Mouse (Mus musculus) Muller cell, postnatal 12 days (primary cell): ENCODE data around the gene Gm7247.
"Not testable (repeated sequence)": the region's sequence is repeated elsewhere in the genome, so short reads cannot be mapped to it uniquely, and the experiment has no call there.

Experiments used
- DNase-seq: peaks from one replicate; pipeline ENCODE4 v3.0.0-alpha.2; 2015; ENCODE audit errors: inconsistent ontology term

Gene Gm7247

DNA sequence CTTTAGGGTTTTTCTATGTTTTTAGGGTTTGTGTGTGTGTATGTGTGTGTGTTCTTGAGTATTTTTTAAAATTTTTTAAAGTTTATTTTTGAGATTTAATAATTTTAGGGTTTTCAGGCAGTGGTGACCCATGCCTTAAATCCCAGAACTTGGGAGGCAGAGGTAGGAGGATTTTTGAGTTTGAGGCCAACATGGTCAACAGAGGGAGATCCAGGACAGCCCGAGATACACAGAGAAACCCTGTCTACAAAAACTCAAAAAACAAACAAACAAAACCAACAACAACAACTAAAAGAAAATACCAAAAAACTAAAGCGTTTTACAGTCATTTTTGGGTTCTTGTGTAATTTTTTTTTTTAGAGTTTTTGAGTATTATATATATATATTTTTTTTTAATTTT, 134.2 kb downstream of the Gm7247 start:
- no peak for DNase-seq

DNA sequence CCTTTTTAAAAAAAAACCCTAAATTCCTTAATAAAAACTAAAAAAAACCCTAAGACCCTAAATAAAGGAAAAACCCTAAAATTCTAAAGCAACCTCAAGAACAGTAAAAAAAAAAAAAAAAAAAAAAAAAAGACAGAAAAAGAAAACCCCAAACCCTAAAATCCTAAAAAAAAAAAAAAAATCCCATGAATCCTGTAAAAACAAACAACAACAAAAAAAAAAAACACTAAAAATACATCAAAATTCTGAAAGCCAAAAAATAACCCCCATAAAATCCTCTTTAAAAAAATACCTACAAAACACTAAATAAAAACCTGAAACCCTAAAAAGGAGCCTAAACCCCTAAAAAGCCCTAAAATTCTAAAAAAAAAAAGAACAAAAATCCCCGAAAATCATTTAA, 135.4 kb downstream of the Gm7247 start:
- no peak for DNase-seq

DNA sequence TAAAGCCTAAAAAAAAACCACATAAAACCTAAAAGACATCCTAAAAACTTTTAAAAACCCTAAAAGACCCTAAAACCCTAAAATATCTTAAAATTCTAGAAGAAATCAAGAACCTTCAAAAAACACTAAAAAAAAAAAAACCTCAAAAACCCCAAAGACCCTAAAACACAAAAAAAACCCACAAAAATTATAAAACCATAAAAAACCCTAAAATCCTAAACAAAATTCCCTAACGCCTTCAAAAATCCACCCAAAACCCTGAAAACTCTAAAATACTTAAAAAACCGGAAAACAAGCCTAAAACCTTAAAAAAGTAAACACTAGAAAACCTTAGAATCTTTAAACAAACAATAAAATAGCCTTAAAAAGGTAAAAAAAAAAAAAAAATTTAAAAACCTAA, 136.4 kb downstream of the Gm7247 start:
- DNase-seq: no peak

DNA sequence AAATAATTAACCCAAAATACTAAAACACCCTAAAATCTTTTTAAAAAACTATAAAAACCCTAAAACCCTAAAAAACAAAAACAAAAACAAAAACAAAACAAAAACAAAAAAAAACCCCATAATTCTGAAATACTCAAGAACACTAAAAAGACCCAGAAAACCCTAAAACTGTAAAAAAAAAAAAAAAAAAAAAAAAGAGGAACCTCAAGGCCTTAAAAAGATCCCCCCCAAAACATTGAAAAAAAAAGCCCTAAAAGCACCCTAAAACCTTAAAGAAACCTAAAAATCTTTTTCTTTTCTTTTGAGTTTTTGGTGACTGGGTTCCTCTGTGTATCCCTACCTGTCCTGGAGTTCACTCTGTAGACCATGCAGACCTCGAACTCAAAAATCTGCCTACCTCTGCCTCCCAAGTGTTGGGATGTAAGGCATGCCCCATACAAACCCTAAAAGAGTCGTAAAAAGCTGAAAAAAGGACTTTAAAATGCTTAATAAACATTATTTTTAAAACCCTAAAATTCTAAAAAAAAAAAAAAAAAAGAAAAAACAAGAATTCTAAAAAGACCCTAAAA, 138.2 kb downstream of the Gm7247 start:
- DNase-seq: no peak

DNA sequence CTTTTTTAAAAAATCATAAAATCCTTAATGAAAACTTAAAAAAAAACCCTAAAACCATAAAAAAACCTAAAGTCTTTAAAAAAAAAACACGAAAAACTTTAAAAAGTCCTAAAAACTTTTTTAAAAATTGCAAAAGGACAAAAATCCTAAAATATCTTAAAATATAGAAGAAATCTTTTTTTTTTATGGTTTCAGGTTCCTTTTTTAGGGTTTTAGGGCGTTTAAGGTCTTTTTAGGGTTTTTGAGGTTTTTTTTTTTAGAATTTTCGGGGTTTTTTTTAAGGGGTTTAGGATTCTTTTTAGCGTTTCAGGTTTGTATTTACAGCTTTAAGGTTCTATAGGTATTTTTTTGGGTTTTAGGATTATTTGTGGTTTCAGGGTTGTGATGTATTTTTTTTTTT, 138.9 kb downstream of the Gm7247 start:
- DNase-seq: no peak

DNA sequence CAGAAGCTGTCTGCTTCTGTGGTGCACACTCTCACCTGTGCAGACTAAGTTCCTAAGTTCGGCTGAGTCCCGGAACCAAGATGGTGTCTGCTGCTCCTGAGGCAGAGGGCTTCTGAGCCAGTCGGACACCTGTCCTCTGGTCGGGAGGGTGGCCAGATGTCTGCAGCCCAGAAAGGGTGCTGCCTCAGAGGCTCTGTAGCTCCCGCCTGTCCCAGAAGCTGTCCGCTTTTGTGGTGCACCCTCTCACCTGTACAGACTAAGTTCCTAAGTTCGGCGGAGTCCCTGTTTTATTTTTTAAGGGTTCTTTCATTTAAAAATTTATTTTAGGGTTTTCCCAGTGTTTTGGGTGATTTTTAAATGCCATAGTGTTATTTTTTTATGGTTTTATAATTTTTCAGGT, 145.9 kb downstream of the Gm7247 start:
- no peak for DNase-seq

DNA sequence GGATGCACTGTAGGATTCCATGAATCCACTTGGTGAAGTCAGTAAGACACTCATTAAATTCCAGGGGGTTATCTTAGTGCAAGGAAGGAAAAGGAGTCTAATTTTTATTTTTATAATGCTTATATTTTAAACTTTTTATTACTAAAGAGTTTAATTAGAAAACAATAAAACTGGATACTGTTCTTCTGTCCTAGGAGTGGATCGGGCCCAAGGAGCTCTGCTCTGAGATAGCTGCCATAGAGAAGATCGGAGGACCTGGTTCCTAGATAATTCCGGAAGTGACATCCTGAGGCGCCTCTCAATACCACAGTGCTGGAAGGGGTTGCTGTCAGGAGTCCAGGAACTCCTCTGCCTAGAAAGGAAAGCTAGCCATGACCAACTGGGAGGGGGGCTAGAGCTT, 190.9 kb downstream of the Gm7247 start, which contains the start of gene Gm5622:
TSS of gene Gm5622 (plus strand) at position 301 of the 400 bp plus-strand sequence.
- DNase-seq: no peak

DNA sequence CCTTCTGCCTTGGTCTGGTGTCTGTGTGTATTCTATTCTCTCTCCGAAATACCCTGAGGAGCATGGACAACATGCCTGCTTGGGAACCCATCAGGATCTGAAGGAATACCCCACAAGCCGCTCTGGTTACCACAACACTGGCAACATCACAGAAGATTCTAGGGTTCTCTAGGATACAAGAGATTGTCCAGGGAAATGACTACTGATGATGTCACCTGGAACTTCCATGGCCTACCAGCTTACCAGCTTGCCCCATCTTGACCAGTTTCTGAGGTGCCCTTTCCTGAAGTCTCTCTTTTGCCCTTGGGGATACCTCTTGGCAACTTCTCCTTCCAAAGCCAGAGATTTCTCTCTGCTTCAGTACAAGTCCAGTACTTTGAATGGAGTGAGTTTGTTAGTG, 212.4 kb downstream of the Gm7247 start, which contains the start of gene Gm17175:
TSS of gene Gm17175 (minus strand) at position 101 of the 400 bp plus-strand sequence.
- DNase-seq: not testable (repeated sequence)

DNA sequence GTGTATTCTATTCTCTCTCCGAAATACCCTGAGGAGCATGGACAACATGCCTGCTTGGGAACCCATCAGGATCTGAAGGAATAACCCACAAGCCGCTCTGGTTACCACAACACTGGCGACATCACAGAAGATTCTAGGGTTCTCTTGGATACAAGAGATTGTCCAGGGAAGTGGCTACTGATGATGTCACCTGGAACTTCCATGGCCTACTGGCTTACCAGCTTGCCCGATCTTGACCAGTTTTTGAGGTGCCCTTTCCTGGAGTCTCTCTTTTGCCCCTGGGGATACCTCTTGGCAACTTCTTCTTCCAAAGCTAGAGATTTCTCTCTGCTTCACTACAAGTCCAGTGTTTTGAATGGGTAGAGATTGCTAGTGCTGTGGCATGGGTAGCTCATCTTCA, 230.5 kb downstream of the Gm7247 start, which contains the start of gene Gm17174:
TSS of gene Gm17174 (minus strand) at position 101 of the 400 bp plus-strand sequence.
- not testable (repeated sequence) for DNase-seq

DNA sequence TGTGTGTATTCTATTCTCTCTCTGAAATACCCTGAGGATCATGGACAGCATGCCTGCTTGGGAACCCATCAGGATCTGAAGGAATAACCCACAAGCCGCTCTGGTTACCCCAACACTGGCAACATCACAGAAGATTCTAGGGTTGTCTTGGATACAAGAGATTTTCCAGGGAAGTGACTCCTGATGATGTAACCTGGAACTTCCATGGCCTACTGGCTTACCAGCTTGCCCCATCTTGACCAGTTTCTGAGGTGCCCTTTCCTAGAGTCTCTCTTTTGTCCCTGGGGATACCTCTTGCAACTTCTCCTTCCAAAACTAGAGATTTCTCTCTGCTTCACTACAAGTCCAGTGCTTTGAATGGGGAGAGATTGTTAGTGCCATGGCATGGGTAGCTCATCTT, 249.7 kb downstream of the Gm7247 start, which contains the start of gene Gm17078:
TSS of gene Gm17078 (minus strand) at position 101 of the 400 bp plus-strand sequence.
- no peak for DNase-seq
